Mouse (Mus musculus) heart, adult 2 months (tissue): ENCODE results near the gene Ppm1f.

Source experiments
- CTCF ChIP-seq: fragments of 200-600 bp; IDR thresholded peaks from 2 replicates; pipeline ENCODE4 v1.8.1; 2022; ENCODE audit warnings: antibody characterized with exemption, mild to moderate bottlenecking, moderate library complexity
- EP300 ChIP-seq: fragments of 200-500 bp; IDR thresholded peaks from 2 replicates; pipeline ENCODE4 v1.6.1; 2011; ENCODE audit warnings: low read depth, low read length, control low read depth; ENCODE audit not compliant: insufficient read depth
- POLR2A ChIP-seq: fragments of 200-500 bp; IDR thresholded peaks from 2 replicates; pipeline ENCODE4 v1.6.1; 2011; ENCODE audit warnings: mild to moderate bottlenecking, low read depth, low read length, control low read depth; ENCODE audit not compliant: insufficient read depth

DNA sequence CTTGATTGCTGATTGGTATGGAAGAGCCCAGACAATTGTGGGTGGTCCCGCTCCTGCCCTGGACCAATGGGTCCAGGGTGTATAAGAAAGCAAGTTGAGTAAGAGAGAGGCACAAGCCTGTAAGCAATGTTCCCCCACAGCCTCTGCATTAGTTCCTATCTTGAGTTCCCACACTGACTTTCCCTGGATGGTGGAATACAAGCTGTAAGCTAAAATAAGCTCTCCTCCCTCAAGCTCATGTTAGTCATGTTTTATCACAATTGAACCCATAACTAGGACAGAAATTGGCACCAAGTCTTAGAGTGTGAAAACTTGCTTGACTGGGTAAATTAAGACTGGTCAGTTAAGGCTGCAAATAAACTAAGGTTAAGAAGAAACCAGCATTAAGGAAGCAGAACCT, 40.7 kb upstream of the Ppm1f start:
- TF ChIP-seq POLR2A (no peak), CTCF (no peak), EP300 (no peak)
